Mouse (Mus musculus): ENCODE measurements around the gene Tbl1xr1.

Tbl1xr1 gene

GRCm38 (mm10) chr3:22204186-22204585 lies 127.7 kb downstream of the Tbl1xr1 start:
- DNase-seq (ENCODE audit: low read depth, low spot score) = no peak

- no peak for DNase-seq (ENCODE audit: low read depth, low spot score)
Observed at GRCm38 (mm10) chr3:22221557-22221956, 145.1 kb downstream of the Tbl1xr1 start.

GRCm38 (mm10) chr3:22222351-22222750 lies 145.9 kb downstream of the Tbl1xr1 start:
- DNase-seq (ENCODE audit: low read depth, low spot score) = no peak

- no peak for DNase-seq (ENCODE audit: low read depth, low spot score)
Observed at GRCm38 (mm10) chr3:22223023-22223422, 146.6 kb downstream of the Tbl1xr1 start.

GRCm38 (mm10) chr3:22228052-22228451 lies 151.6 kb downstream of the Tbl1xr1 start:
- DNase-seq (ENCODE audit: low read depth, low spot score) = no peak

GRCm38 (mm10) chr3:22230635-22231034 lies 154.2 kb downstream of the Tbl1xr1 start:
- no peak for DNase-seq (ENCODE audit: low read depth, low spot score)

- DNase-seq (ENCODE audit: low read depth, low spot score) = no peak
Observed at GRCm38 (mm10) chr3:22238106-22238900, 161.9 kb downstream of the Tbl1xr1 start.
